Mouse (Mus musculus) lung, embryonic 14.5 days (tissue): Measurements from ENCODE around the gene H2-M10.1. TPM values are rescaled to one million over a fixed set of nuclear protein-coding genes. Genes with fewer than 3 reads are reported as not detected.

Source experiments
- ATAC-seq: fragments of 200-750 bp; cut with Nextera tagmentation; 2 replicates; pipeline ENCODE4 v1.8.0; 2017; ENCODE audit warnings: mild to moderate bottlenecking, moderate TSS enrichment, moderate library complexity; ENCODE audit not compliant: insufficient read depth
- DNase-seq: peaks from one replicate; pipeline ENCODE4 v3.0.0-alpha.2; 2015
- H3K27ac ChIP-seq: fragments of 300-500 bp; sonication (generic); 2 replicates; pipeline ENCODE4 v1.5.1; 2014; ENCODE audit warnings: low read depth, mild to moderate bottlenecking, moderate library complexity
- H3K27me3 ChIP-seq: fragments of 300-500 bp; sonication (generic); 2 replicates; pipeline ENCODE4 v1.6.1; 2014; ENCODE audit warnings: low read length, control low read depth; ENCODE audit not compliant: insufficient read depth
- H3K36me3 ChIP-seq: fragments of 300-500 bp; sonication (generic); 2 replicates; pipeline ENCODE4 v1.6.1; 2014; ENCODE audit warnings: control low read depth; ENCODE audit not compliant: insufficient read depth
- H3K4me1 ChIP-seq: fragments of 300-500 bp; sonication (generic); 2 replicates; pipeline ENCODE4 v1.6.1; 2014; ENCODE audit warnings: antibody characterized with exemption, control low read depth; ENCODE audit not compliant: insufficient read depth
- H3K4me2 ChIP-seq: fragments of 300-500 bp; sonication (generic); 2 replicates; pipeline ENCODE4 v1.6.1; 2014; ENCODE audit warnings: mild to moderate bottlenecking
- H3K4me3 ChIP-seq: fragments of 300-500 bp; sonication (generic); 2 replicates; pipeline ENCODE4 v1.5.1; 2014; ENCODE audit warnings: low read depth, low read length
- H3K9ac ChIP-seq: fragments of 300-500 bp; sonication (generic); 2 replicates; pipeline ENCODE4 v1.6.1; 2014
- H3K9me3 ChIP-seq: fragments of 300-500 bp; sonication (generic); 2 replicates; pipeline ENCODE4 v1.6.1; 2016; ENCODE audit warnings: low read depth, low read length, control low read depth
- CTCF ChIP-seq: IDR thresholded peaks from 2 replicates; pipeline ENCODE4 v1.5.1; 2016; ENCODE audit warnings: antibody characterized with exemption, low read depth
- WGBS: fragments of 180-500 bp; shearing (Covaris S2); extraction: QIAGEN DNeasy Blood & Tissue Kit; methylation state at CpG from one replicate; pipeline ENCODE4 v1.1.7; 2014; 5-methylcytosine and 5-hydroxymethylcytosine counted together
- polyA plus RNA-seq: library from polyadenylated mRNA; unstranded; fragments of >200 nt; fragmentation: Nextera tagmentation; extraction: Ambion mirVana; gene quantifications from 2 replicates; pipeline ENCODE4 v1.2.1, GENCODE M21; 2014

The H2-M10.1 gene
- polyA plus RNA-seq, 1 experiment from 2014 or later = not detected

DNA sequence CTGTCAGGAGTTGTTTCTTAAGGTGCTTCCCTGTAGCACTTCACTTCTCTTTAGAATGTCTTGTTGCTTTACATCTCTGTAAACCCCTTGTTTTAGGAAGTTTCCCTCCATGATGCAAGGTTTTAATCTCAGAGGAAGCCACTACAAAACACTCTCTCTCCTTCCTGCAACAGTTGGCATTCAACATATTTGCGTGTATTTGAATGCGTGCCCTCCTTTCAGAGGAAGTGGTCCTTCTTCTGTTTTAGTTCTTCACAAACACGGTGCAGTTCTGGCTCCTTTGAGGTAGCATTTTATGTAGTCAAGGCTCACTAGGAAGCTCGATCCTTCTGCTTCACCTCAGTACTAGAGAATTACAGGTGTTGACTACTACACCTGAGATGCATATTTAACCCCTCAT lies 52.2 kb downstream of the H2-M10.1 start:
- H3K27ac ChIP-seq = no peak overlapping the region
- no peak for DNase-seq
- peaks cover 28% of the 10 kb centered on the region for H3K36me3 ChIP-seq
- TF ChIP-seq CTCF = no peak
- H3K4me3 ChIP-seq = no peak overlapping the region
- WGBS = 87% methylated on average over 4 of the region's 4 CpGs
- ATAC-seq = no peak
- peaks cover 13% of the 10 kb centered on the region for H3K4me1 ChIP-seq
- H3K9ac ChIP-seq = no peak overlapping the region
- H3K9me3 ChIP-seq = no peaks in the 10 kb centered on the region
- H3K4me2 ChIP-seq = peak overlapping the region; percentile 93; the same call in 1 of the 2 replicates
- no peaks in the 10 kb centered on the region for H3K27me3 ChIP-seq

Other genes with a start within 250 kb of the H2-M10.1 start
- not detected in 2 replicates for gene Gm19684, start 204.5 kb downstream of the H2-M10.1 start, polyA plus RNA-seq
- gene Gm7030, start 196.7 kb downstream of the H2-M10.1 start, polyA plus RNA-seq = not detected in 2 replicates
- 44.4 and 51.4 TPM in 2 replicates for gene Gm8909, start 157.6 kb downstream of the H2-M10.1 start, polyA plus RNA-seq
- 1.3 and 1.4 TPM in 2 replicates for gene H2-T3, start 135.9 kb downstream of the H2-M10.1 start, polyA plus RNA-seq
- gene Rpp21, start 68.1 kb downstream of the H2-M10.1 start, polyA plus RNA-seq = 188 and 195 TPM in 2 replicates
- 15.8 and 15.9 TPM in 2 replicates for gene Trim39, start 53.9 kb downstream of the H2-M10.1 start, polyA plus RNA-seq
- gene H2-M10.2, start 39.7 kb downstream of the H2-M10.1 start, polyA plus RNA-seq = 0.23 TPM in 1 of 2 replicates, not detected in the other
- not detected in 2 replicates for gene H2-M10.3, start 42.3 kb upstream of the H2-M10.1 start, polyA plus RNA-seq
- gene H2-M10.4, start 136.2 kb upstream of the H2-M10.1 start, polyA plus RNA-seq = not detected in 2 replicates
- gene H2-M11, start 220.9 kb upstream of the H2-M10.1 start, polyA plus RNA-seq = not detected in 2 replicates